19 mouse cellular contexts compared by ENCODE assay signal in genomic region chr2:18592221-18592620, GRCm38 (mm10).
DNase-seq lines count a peak whose midpoint lies in the region; ATAC-seq and TF ChIP-seq lines count a peak whose summit lies in the region.
"Had no signal": no experiment of that assay in that cellular context is flagged by ENCODE, and none has a peak within 500 bp of the region (broad histone marks: within the 10 kb centered on the region; RNA-seq: fewer than 3 reads in every experiment).

No protein-coding gene starts in this region.

- no peaks in the 10 kb centered on the region for H3K9me3 ChIP-seq in heart, embryonic 16.5 days (replicated peaks; ENCODE audit: control insufficient read depth, low read length)
- H3K9me3 ChIP-seq in hindbrain, postnatal 0 days (ENCODE audit: low read length): no peaks in the 10 kb centered on the region
- H3K9me3 ChIP-seq in forebrain, embryonic 10.5 days: no peaks in the 10 kb centered on the region
- H3K9me3 ChIP-seq: heart, embryonic 12.5 days; hindbrain, embryonic 10.5 days; liver, embryonic 13.5 days had no signal

- H3K4me1 ChIP-seq in heart, embryonic 16.5 days (ENCODE audit: control insufficient read depth, insufficient read depth, low read length): 0 out of 2 replicates have a peak, but pooled peaks cover 3% of the 10 kb centered on the region
- H3K4me1 ChIP-seq in hindbrain, postnatal 0 days (ENCODE audit: insufficient read depth, low read length): no peaks in the 10 kb centered on the region
- H3K4me1 ChIP-seq in forebrain, embryonic 10.5 days: peaks cover 5% of the 10 kb centered on the region; the same call in 1 of the 2 replicates
- H3K4me1 ChIP-seq: heart, embryonic 12.5 days had no signal

- no peak overlapping the region for H3K27ac ChIP-seq in heart, embryonic 16.5 days (ENCODE audit: low read length)
- no peak overlapping the region for H3K27ac ChIP-seq in hindbrain, postnatal 0 days
- H3K27ac ChIP-seq in forebrain, embryonic 10.5 days: no peak overlapping the region
- H3K27ac ChIP-seq: hindbrain, embryonic 10.5 days; liver, embryonic 13.5 days had no signal

- H3K27me3 ChIP-seq in heart, embryonic 16.5 days (ENCODE audit: control insufficient read depth, insufficient read depth, low read length): peaks cover 4% of the 10 kb centered on the region; the same call in 1 of the 2 replicates
- H3K27me3 ChIP-seq in hindbrain, postnatal 0 days (ENCODE audit: insufficient read depth, low read length): no peaks in the 10 kb centered on the region
- H3K27me3 ChIP-seq in forebrain, embryonic 10.5 days (ENCODE audit: poor library complexity, severe bottlenecking): peaks cover 24% of the 10 kb centered on the region
- H3K27me3 ChIP-seq: liver, embryonic 13.5 days had no signal

- ATAC-seq in heart, embryonic 16.5 days (replicated peaks; ENCODE audit: extremely low read depth, insufficient read depth, low FRiP score): 0 out of 2 replicates have a peak, but pooled peaks have one; percentile 37
- peak; percentile 83 for ATAC-seq in common myeloid progenitor, adult 5-6 weeks (replicated peaks; ENCODE audit: low read depth, poor library complexity, severe bottlenecking)
- ATAC-seq in neutrophil, adult 5-6 weeks (ENCODE audit: extremely low read depth, insufficient number of reproducible peaks, low FRiP score, poor library complexity, severe bottlenecking): peak; percentile 51; the same call in 1 of the 2 replicates
- ATAC-seq in hindbrain, postnatal 0 days: no peak
- ATAC-seq: intestine, postnatal 0 days; lung, postnatal 0 days had no signal

- H3K9ac ChIP-seq in heart, embryonic 16.5 days (ENCODE audit: low read length): no peak overlapping the region
- no peak overlapping the region for H3K9ac ChIP-seq in hindbrain, postnatal 0 days (replicated peaks; ENCODE audit: low read length)
- H3K9ac ChIP-seq: heart, embryonic 12.5 days; liver, embryonic 13.5 days had no signal

- no peak for DNase-seq in heart, adult 8-10 months (ENCODE audit: low spot score)
- DNase-seq in hindbrain, postnatal 0 days (ENCODE audit: low spot score): no peak
- DNase-seq in forebrain, embryonic 10.5 days (ENCODE audit: extremely low spot score, low spot score): no peak
- no peak for DNase-seq in cerebellum, postnatal 25 days
- DNase-seq in Muller cell, postnatal 12 days (ENCODE audit: inconsistent ontology term): no peak
- DNase-seq: cerebellum, postnatal 14 days; gastrocnemius, postnatal 14 days; kidney, postnatal 14 days; layer of hippocampus, adult 9-11 months; left cerebral cortex, postnatal 4 days; liver, embryonic 13.5 days had no signal

- WGBS in heart, embryonic 16.5 days: 67% methylated on average over 4 of the region's 4 CpGs
- WGBS in hindbrain, postnatal 0 days: 82% methylated on average over 4 of the region's 4 CpGs
- WGBS in forebrain, embryonic 10.5 days: 87% methylated on average over 4 of the region's 4 CpGs

- H3K4me2 ChIP-seq in heart, embryonic 16.5 days (ENCODE audit: low read depth, low read length): no peak overlapping the region
- H3K4me2 ChIP-seq in hindbrain, postnatal 0 days (ENCODE audit: low read depth, low read length): no peak overlapping the region
- H3K4me2 ChIP-seq: heart, embryonic 12.5 days; liver, embryonic 13.5 days; midbrain, embryonic 11.5 days had no signal

- H3K36me3 ChIP-seq in heart, embryonic 16.5 days (ENCODE audit: control insufficient read depth, insufficient read depth): no peaks in the 10 kb centered on the region
- no peaks in the 10 kb centered on the region for H3K36me3 ChIP-seq in hindbrain, postnatal 0 days (ENCODE audit: insufficient read depth, low read length)
- no peaks in the 10 kb centered on the region for H3K36me3 ChIP-seq in forebrain, embryonic 10.5 days (replicated peaks)
- H3K36me3 ChIP-seq: heart, embryonic 12.5 days; hindbrain, embryonic 10.5 days; liver, embryonic 13.5 days had no signal

- no peak for TF ChIP-seq CTCF in hindbrain, postnatal 0 days (IDR thresholded peaks at IDR 0.05; ENCODE audit: low read depth)

- H3K4me3 ChIP-seq in heart, embryonic 16.5 days (ENCODE audit: low read length): no peak overlapping the region
- no peak overlapping the region for H3K4me3 ChIP-seq in hindbrain, postnatal 0 days (ENCODE audit: low read length)
- no peak overlapping the region for H3K4me3 ChIP-seq in forebrain, embryonic 10.5 days
- H3K4me3 ChIP-seq: heart, embryonic 12.5 days; hindbrain, embryonic 10.5 days; liver, embryonic 13.5 days had no signal
